Mouse (Mus musculus) B cell, adult 2 months (primary cell): ENCODE measurements around the gene Aqp8.

ENCODE experiments used
- DNase-seq, 2 experiments: peaks; one replicate each; pipeline ENCODE4 v3.0.0; 2022

Aqp8 gene

GRCm38 (mm10) chr7:123499481-123500238 is 37.6 kb downstream of the Aqp8 start:
- DNase-seq: no peak

GRCm38 (mm10) chr7:123500239-123501219 is 38.4 kb downstream of the Aqp8 start, which contains the start of gene Zkscan2:
TSS of gene Zkscan2 (minus strand) at chr7:123500449.
- DNase-seq: peak; percentile 33 to 44

GRCm38 (mm10) chr7:123503358-123503757 is 41.3 kb downstream of the Aqp8 start:
- peak; percentile 28 to 37 for DNase-seq

GRCm38 (mm10) chr7:123507946-123508345 is 45.9 kb downstream of the Aqp8 start:
- no peak for DNase-seq
